Mouse (Mus musculus): Measurements from ENCODE around the gene Commd6. TPM values are rescaled to one million over a fixed set of nuclear protein-coding genes. Genes with fewer than 3 reads are reported as not detected.

The Commd6 gene
- polyA plus RNA-seq, 1 experiment from 2014 or later, result 115 TPM

- no peaks in the 10 kb centered on the region for H3K4me1 ChIP-seq
- no peaks in the 10 kb centered on the region for H3K27me3 ChIP-seq
- no peak overlapping the region for H3K9ac ChIP-seq (replicated peaks)
- no peak overlapping the region for H3K27ac ChIP-seq (replicated peaks)
- 81% methylated on average over 7 of the region's 7 CpGs for WGBS
- H3K4me2 ChIP-seq (replicated peaks), result no peak overlapping the region
- no peak overlapping the region for H3K4me3 ChIP-seq
- no peak for ATAC-seq (ENCODE audit: low FRiP score, low read depth)
- no peaks in the 10 kb centered on the region for H3K9me3 ChIP-seq
- no peaks in the 10 kb centered on the region for H3K36me3 ChIP-seq
Measured at GRCm38 (mm10) chr14:101586096-101586495, 54.4 kb downstream of the Commd6 start.

Other genes with a start within 250 kb of the Commd6 start
- gene Tbc1d4, start 31.5 kb downstream of the Commd6 start, polyA plus RNA-seq (2016; fragmentation: Nextera tagmentation; extraction: Ambion mirVana), result 7.2 and 8.5 TPM in 2 replicates
- 154 and 167 TPM in 2 replicates for gene Uchl3, start 13.3 kb upstream of the Commd6 start, polyA plus RNA-seq (2016; fragmentation: Nextera tagmentation; extraction: Ambion mirVana)
- gene Gm9922, start 89.1 kb upstream of the Commd6 start, polyA plus RNA-seq (2016; fragmentation: Nextera tagmentation; extraction: Ambion mirVana), result 0.63 and 1.3 TPM in 2 replicates
- 2.2 and 4.3 TPM in 2 replicates for gene Lmo7, start 89.3 kb upstream of the Commd6 start, polyA plus RNA-seq (2016; fragmentation: Nextera tagmentation; extraction: Ambion mirVana)